Mouse (Mus musculus) ES-E14 (cell line): Measurements from ENCODE around the gene Mast4. TPM values are rescaled to one million over a fixed set of nuclear protein-coding genes. Genes with fewer than 3 reads are reported as not detected.

Experiments used
- DNase-seq: peaks from one replicate; pipeline ENCODE4 v3.0.0-alpha.2; 2013; ENCODE audit warnings: low read depth, low spot score
- H3K27ac ChIP-seq: 2 replicates; pipeline ENCODE4 v1.5.1; 2012; ENCODE audit warnings: low read depth, mild to moderate bottlenecking, low read length, moderate library complexity, mixed read lengths; ENCODE audit not compliant: poor library complexity, insufficient read depth, severe bottlenecking
- H3K36me3 ChIP-seq: 2 replicates; pipeline ENCODE4 v1.6.1; 2012; ENCODE audit warnings: mild to moderate bottlenecking, low read length, moderate library complexity, mixed read lengths; ENCODE audit not compliant: control insufficient read depth, poor library complexity, insufficient read depth, severe bottlenecking
- H3K4me1 ChIP-seq, 2 experiments: fragments of 150-350 bp in 1 of 2; sonication (generic) in 1 of 2; 2 replicates each; pipeline ENCODE4 v1.6.1; 2012; ENCODE audit warnings: low read length in 2 of 2, mild to moderate bottlenecking in 1 of 2, mixed read lengths in 1 of 2; ENCODE audit not compliant: control insufficient read depth in 2 of 2, insufficient read depth in 2 of 2, poor library complexity in 1 of 2
- H3K4me3 ChIP-seq, 2 experiments: fragments of 150-350 bp in 1 of 2; sonication (generic) in 1 of 2; 2 replicates each; pipeline ENCODE4 v1.5.1; 2012; ENCODE audit warnings: low read length in 2 of 2, low read depth in 1 of 2, mild to moderate bottlenecking in 1 of 2, mixed read lengths in 1 of 2; ENCODE audit not compliant: insufficient read depth in 1 of 2, poor library complexity in 1 of 2, severe bottlenecking in 1 of 2
- H3K9ac ChIP-seq: 2 replicates; pipeline ENCODE4 v1.6.1; 2012; ENCODE audit warnings: low read depth, mild to moderate bottlenecking, low read length, mixed read lengths; ENCODE audit not compliant: poor library complexity, insufficient read depth, severe bottlenecking
- H3K9me3 ChIP-seq: fragments of 150-350 bp; sonication (generic); 2 replicates; pipeline ENCODE4 v1.6.1; 2012; ENCODE audit warnings: low read depth, mild to moderate bottlenecking, low read length; ENCODE audit not compliant: control insufficient read depth, insufficient read depth
- CHD2 ChIP-seq: IDR thresholded peaks from 2 replicates; pipeline ENCODE4 v1.6.1; 2014; ENCODE audit warnings: mild to moderate bottlenecking, low read depth, low read length, inconsistent platforms
- HCFC1 ChIP-seq: IDR thresholded peaks from 2 replicates; pipeline ENCODE4 v1.6.1; 2012; ENCODE audit warnings: low read length, inconsistent platforms, borderline replicate concordance; ENCODE audit not compliant: insufficient read depth
- MAFK ChIP-seq: IDR thresholded peaks from 2 replicates; pipeline ENCODE4 v1.6.1; 2014; ENCODE audit warnings: mild to moderate bottlenecking, low read depth, low read length, inconsistent platforms; ENCODE audit not compliant: insufficient read depth
- ZC3H11A ChIP-seq: IDR thresholded peaks from 2 replicates; pipeline ENCODE4 v1.6.1; 2012; ENCODE audit warnings: low read depth, mild to moderate bottlenecking, inconsistent platforms, low read length, borderline replicate concordance
- ZNF384 ChIP-seq: IDR thresholded peaks from 2 replicates; pipeline ENCODE4 v1.6.1; 2012; ENCODE audit warnings: low read depth, low read length, inconsistent platforms
- in situ Hi-C, 2 experiments: fragments of 600-800 bp; cut with MboI; formaldehyde crosslinking; loops; one replicate each; pipeline ENCODE4 v1.15.1; 2025; ENCODE audit warnings: low sequenced_read_pairs in 2 of 2, inconsistent platforms in 1 of 2; ENCODE audit not compliant: unreplicated experiment in 2 of 2
- total RNA-seq: library from RNA; depleted of rRNA; stranded (reverse); fragments of 300-350 nt; gene quantifications from 2 replicates; pipeline ENCODE4 v1.2.3, GENCODE M21; 2012

The Mast4 gene
- total RNA-seq, 1 experiment = 8.3 TPM

- H3K36me3 ChIP-seq = no peaks in the 10 kb centered on the region
- in situ Hi-C loops = no loop called here
- no peak for TF ChIP-seq MAFK
- no peak for TF ChIP-seq ZNF384
- no peak for TF ChIP-seq HCFC1
- no peak for TF ChIP-seq CHD2
- TF ChIP-seq ZC3H11A = no peak
- DNase-seq = no peak
- no peak overlapping the region for H3K27ac ChIP-seq
- H3K9me3 ChIP-seq = no peaks in the 10 kb centered on the region
- no peaks in the 10 kb centered on the region; a peak in 1 of 4 replicates for H3K4me1 ChIP-seq
- H3K9ac ChIP-seq = no peak overlapping the region
- H3K4me3 ChIP-seq = no peak overlapping the region
Observed at GRCm38 (mm10) chr13:102991928-102992327, 342.4 kb downstream of the Mast4 start.

DNA sequence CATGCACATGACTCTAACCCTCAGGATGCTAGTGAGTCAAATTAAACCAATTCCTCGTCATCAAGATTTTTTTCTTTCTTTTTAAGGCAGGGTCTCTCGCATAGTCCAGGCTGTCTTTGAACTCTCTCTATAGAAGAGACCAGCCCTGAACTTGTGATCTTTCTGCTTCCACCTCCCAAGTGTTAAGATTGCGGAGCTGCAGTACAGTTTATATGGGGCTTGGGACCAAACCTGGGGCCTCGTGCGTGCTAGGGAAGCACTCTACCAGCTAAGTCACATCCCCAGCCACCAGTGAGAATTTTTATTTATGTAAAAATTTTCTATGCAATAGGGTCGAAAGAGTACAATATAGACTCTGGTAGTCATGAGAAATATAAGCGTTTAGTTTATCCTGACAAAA lies 343.1 kb downstream of the Mast4 start:
- TF ChIP-seq ZNF384 (no peak), MAFK (no peak), CHD2 (no peak), ZC3H11A (no peak)
- no peak for DNase-seq
- Histone ChIP-seq H3K27ac (no peak overlapping the region), H3K4me1 (no peaks in the 10 kb centered on the region; a peak in 1 of 4 replicates), H3K36me3 (no peaks in the 10 kb centered on the region), H3K9me3 (no peaks in the 10 kb centered on the region), H3K4me3 (no peak overlapping the region), H3K9ac (no peak overlapping the region)
- in situ Hi-C loops = no loop called here

DNA sequence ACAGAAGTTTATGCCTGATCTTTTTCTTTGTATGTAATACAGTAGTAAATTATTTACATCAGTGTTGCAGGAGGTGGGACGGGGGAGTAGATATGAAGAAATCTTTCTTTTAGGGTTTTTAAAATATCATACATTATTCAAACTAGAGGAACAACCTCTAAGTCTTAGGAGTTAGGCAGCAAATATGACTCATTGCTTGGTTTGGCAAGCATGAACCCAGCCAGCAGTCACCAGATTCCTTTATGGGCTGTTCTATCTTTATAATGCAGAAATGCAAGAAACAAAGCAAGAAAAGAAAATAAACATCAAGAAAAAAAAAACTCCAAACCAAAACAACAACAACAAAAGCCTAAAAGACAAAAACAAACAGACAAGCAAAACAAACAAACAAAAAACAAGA lies 344.2 kb downstream of the Mast4 start:
- no peaks in the 10 kb centered on the region; a peak in 1 of 4 replicates for H3K4me1 ChIP-seq
- no peak overlapping the region for H3K27ac ChIP-seq
- TF ChIP-seq ZC3H11A (no peak), MAFK (no peak), ZNF384 (no peak), HCFC1 (no peak), CHD2 (no peak)
- no peaks in the 10 kb centered on the region for H3K9me3 ChIP-seq
- H3K9ac ChIP-seq = no peak overlapping the region
- H3K36me3 ChIP-seq = no peaks in the 10 kb centered on the region
- H3K4me3 ChIP-seq = no peak overlapping the region
- DNase-seq = no peak
- in situ Hi-C loops = no loop called here

DNA sequence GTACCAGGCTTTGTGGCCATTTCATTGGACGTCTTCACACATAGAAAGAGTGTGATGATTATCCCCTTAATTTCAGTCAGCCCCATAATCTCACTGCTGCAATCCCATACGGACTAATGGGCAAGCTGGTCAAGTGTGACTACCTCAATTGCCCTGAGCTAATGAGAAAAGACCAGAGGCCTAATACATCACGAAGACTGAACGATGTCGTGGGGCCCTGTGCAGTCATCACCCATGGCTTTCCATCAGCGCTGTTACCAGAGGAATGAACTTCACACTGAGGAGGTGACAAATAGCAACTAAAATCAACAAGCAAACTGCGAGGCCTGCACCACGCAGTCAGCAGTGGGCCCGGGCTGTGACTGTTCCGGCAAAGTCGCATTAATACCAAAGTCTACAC lies 344.7 kb downstream of the Mast4 start:
- Histone ChIP-seq H3K9me3 (no peaks in the 10 kb centered on the region), H3K4me1 (no peaks in the 10 kb centered on the region; a peak in 1 of 4 replicates), H3K9ac (no peak overlapping the region), H3K27ac (no peak overlapping the region), H3K36me3 (no peaks in the 10 kb centered on the region), H3K4me3 (no peak overlapping the region)
- DNase-seq = no peak
- no peak for TF ChIP-seq CHD2
- no peak for TF ChIP-seq ZC3H11A
- TF ChIP-seq MAFK = no peak
- TF ChIP-seq HCFC1 = no peak
- no peak for TF ChIP-seq ZNF384
- in situ Hi-C loops = no loop called here

- DNase-seq = no peak
- Histone ChIP-seq H3K27ac (no peak overlapping the region), H3K4me1 (no peaks in the 10 kb centered on the region; a peak in 1 of 4 replicates), H3K36me3 (no peaks in the 10 kb centered on the region), H3K9ac (no peak overlapping the region), H3K4me3 (no peak overlapping the region), H3K9me3 (no peaks in the 10 kb centered on the region)
- in situ Hi-C loops = no loop called here
- TF ChIP-seq ZNF384 (no peak), ZC3H11A (no peak), HCFC1 (no peak), CHD2 (no peak), MAFK (no peak)
Observed at GRCm38 (mm10) chr13:102988976-102989375, 345.3 kb downstream of the Mast4 start.
